Mouse (Mus musculus): Measurements from ENCODE around the gene 4933434E20Rik. TPM values are rescaled to one million over a fixed set of nuclear protein-coding genes. Genes with fewer than 3 reads are reported as not detected.

4933434E20Rik gene
- total and polyA plus RNA-seq, 3 experiments = 89.5 to 133 (median 102) TPM

GRCm38 (mm10) chr3:90052351-90053241, 1.2 kb downstream of the 4933434E20Rik start, which contains the start of gene Ubap2l (continued):
- TF ChIP-seq POLR2A (IDR thresholded peaks at IDR 0.05; ENCODE audit: low read depth, low read length) = peak; percentile 79

- 0 out of 2 replicates have a peak, but pooled peaks cover 3% of the 10 kb centered on the region for H3K79me2 ChIP-seq (replicated peaks; ENCODE audit: control insufficient read depth, extremely low read depth, insufficient read depth, poor library complexity, severe bottlenecking)
- TF ChIP-seq POLR2AphosphoS2 (IDR thresholded peaks at IDR 0.05; ENCODE audit: low read depth, low read length) (no peak), POLR2A (IDR thresholded peaks at IDR 0.05; ENCODE audit: low read depth, low read length) (no peak)
- no peak overlapping the region for H3K4me3 ChIP-seq (replicated peaks in 1 of 3; ENCODE audit: low read depth in 2 of 3, low read length in 2 of 3, poor library complexity in 1 of 3)
- H3K27ac ChIP-seq (ENCODE audit: insufficient read depth, low read depth) = no peak overlapping the region
- DNase-seq (ENCODE audit: extremely low read depth) = no peak
- H3K4me2 ChIP-seq (ENCODE audit: insufficient read depth, low read depth, poor library complexity, severe bottlenecking) = no peak overlapping the region
- no peaks in the 10 kb centered on the region for H3K9me3 ChIP-seq (replicated peaks; ENCODE audit: low read length)
- H3K9ac ChIP-seq (ENCODE audit: insufficient read depth, low read depth) = no peak overlapping the region
- H3K27me3 ChIP-seq (replicated peaks) = no peaks in the 10 kb centered on the region
- in situ Hi-C loops (cut with MboI; ENCODE audit: low pct_ligation_motif_present, low pct_unique_long_range_greater_than_20kb, low sequenced_read_pairs) (no loop called here), dilution Hi-C loops (cut with MboI; ENCODE audit: extremely low pct_ligation_motif_present, extremely low pct_unique_long_range_greater_than_20kb, low sequenced_read_pairs) (no loop called here)
- H3K4me1 ChIP-seq (ENCODE audit: control insufficient read depth in 1 of 2, insufficient read depth in 2 of 2) = 0 out of 4 replicates have a peak, but pooled peaks cover 0 to 1% of the 10 kb centered on the region in 2 experiments
- peaks cover 41 to 82% of the 10 kb centered on the region in 2 experiments for H3K36me3 ChIP-seq (replicated peaks in 1 of 2; ENCODE audit: control insufficient read depth in 1 of 2, insufficient read depth in 1 of 2, low read length in 1 of 2)
Observed at GRCm38 (mm10) chr3:90061549-90061948, 10.1 kb downstream of the 4933434E20Rik start.

- Histone ChIP-seq H3K4me2 (ENCODE audit: insufficient read depth, low read depth, poor library complexity, severe bottlenecking) (no peak overlapping the region), H3K79me2 (replicated peaks; ENCODE audit: control insufficient read depth, extremely low read depth, insufficient read depth, poor library complexity, severe bottlenecking) (no peaks in the 10 kb centered on the region), H3K36me3 (replicated peaks in 1 of 2; ENCODE audit: control insufficient read depth in 1 of 2, insufficient read depth in 1 of 2, low read length in 1 of 2) (peaks cover 35 to 80% of the 10 kb centered on the region in 2 experiments), H3K9ac (ENCODE audit: insufficient read depth, low read depth) (no peak overlapping the region), H3K4me1 (ENCODE audit: control insufficient read depth in 1 of 2, insufficient read depth in 2 of 2) (no peaks in the 10 kb centered on the region), H3K9me3 (replicated peaks; ENCODE audit: low read length) (no peaks in the 10 kb centered on the region), H3K27me3 (replicated peaks) (no peaks in the 10 kb centered on the region), H3K4me3 (replicated peaks in 1 of 3; ENCODE audit: low read depth in 2 of 3, low read length in 2 of 3, poor library complexity in 1 of 3) (no peak overlapping the region), H3K27ac (ENCODE audit: insufficient read depth, low read depth) (no peak overlapping the region)
- dilution Hi-C loops (cut with MboI; ENCODE audit: extremely low pct_ligation_motif_present, extremely low pct_unique_long_range_greater_than_20kb, low sequenced_read_pairs) = no loop called here
- DNase-seq (ENCODE audit: extremely low read depth) = no peak
- TF ChIP-seq RCOR1 (conservative IDR thresholded peaks at IDR 0.05; ENCODE audit: low read depth, low read length) (no peak), MEF2A (IDR thresholded peaks at IDR 0.05; ENCODE audit: borderline replicate concordance, low read depth, low read length) (no peak), PAX5 (IDR thresholded peaks at IDR 0.05; ENCODE audit: low read length) (no peak)
- in situ Hi-C loops (cut with MboI; ENCODE audit: low pct_ligation_motif_present, low pct_unique_long_range_greater_than_20kb, low sequenced_read_pairs) = no loop called here
Observed at GRCm38 (mm10) chr3:90062539-90062938, 11.1 kb downstream of the 4933434E20Rik start.

DNA sequence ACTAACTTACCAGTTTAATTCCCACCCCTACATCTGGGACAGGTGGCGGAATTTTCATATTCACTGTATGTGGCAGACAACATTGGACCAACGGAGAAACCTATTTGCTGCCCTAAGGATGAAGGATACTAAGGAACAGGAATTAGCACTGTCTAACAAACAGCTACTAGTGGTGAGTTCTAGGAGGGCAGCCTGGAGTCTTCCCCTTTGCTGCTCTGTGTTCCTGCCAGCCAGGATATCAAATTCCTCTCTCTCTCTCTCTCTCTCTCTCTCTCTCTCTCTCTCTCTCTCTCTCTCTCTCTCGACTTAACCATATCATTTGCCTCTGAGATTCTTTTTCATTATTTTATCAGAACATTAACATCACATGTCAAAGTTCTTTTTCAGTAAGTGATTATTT, 12.9 kb downstream of the 4933434E20Rik start:
- Histone ChIP-seq H3K79me2 (replicated peaks; ENCODE audit: control insufficient read depth, extremely low read depth, insufficient read depth, poor library complexity, severe bottlenecking) (no peaks in the 10 kb centered on the region), H3K36me3 (replicated peaks in 1 of 2; ENCODE audit: control insufficient read depth in 1 of 2, insufficient read depth in 1 of 2, low read length in 1 of 2) (peaks cover 30 to 71% of the 10 kb centered on the region in 2 experiments), H3K9ac (ENCODE audit: insufficient read depth, low read depth) (no peak overlapping the region), H3K4me1 (ENCODE audit: control insufficient read depth in 1 of 2, insufficient read depth in 2 of 2) (no peaks in the 10 kb centered on the region), H3K4me3 (replicated peaks in 1 of 3; ENCODE audit: low read depth in 2 of 3, low read length in 2 of 3, poor library complexity in 1 of 3) (no peak overlapping the region), H3K27me3 (replicated peaks) (no peaks in the 10 kb centered on the region), H3K9me3 (replicated peaks; ENCODE audit: low read length) (no peaks in the 10 kb centered on the region), H3K27ac (ENCODE audit: insufficient read depth, low read depth) (no peak overlapping the region), H3K4me2 (ENCODE audit: insufficient read depth, low read depth, poor library complexity, severe bottlenecking) (no peak overlapping the region)
- no peak for DNase-seq (ENCODE audit: extremely low read depth)
- in situ Hi-C loops (cut with MboI; ENCODE audit: low pct_ligation_motif_present, low pct_unique_long_range_greater_than_20kb, low sequenced_read_pairs) (no loop called here), dilution Hi-C loops (cut with MboI; ENCODE audit: extremely low pct_ligation_motif_present, extremely low pct_unique_long_range_greater_than_20kb, low sequenced_read_pairs) (no loop called here)
- TF ChIP-seq BHLHE40 (IDR thresholded peaks at IDR 0.05; ENCODE audit: low read depth, low read length) (no peak), CHD1 (IDR thresholded peaks at IDR 0.05; ENCODE audit: low read depth, low read length) (no peak), E2F4 (IDR thresholded peaks at IDR 0.05; ENCODE audit: insufficient replicate concordance, low read depth, low read length) (no peak), ZNF384 (IDR thresholded peaks at IDR 0.05; ENCODE audit: low read depth, low read length) (no peak), MAFK (IDR thresholded peaks at IDR 0.05; ENCODE audit: insufficient replicate concordance, low read length) (no peak)
